Mouse (Mus musculus): Measurements from ENCODE around the gene Tph2.

- TF ChIP-seq CTCF (IDR thresholded peaks at IDR 0.05; ENCODE audit: low read depth) (no peak), EP300 (optimal IDR thresholded peaks at IDR 0.05) (no peak)
Observed at GRCm38 (mm10) chr10:115146257-115146898, 38.4 kb downstream of the Tph2 start.
